Mouse (Mus musculus) left cerebral cortex, postnatal 25 days (tissue): ENCODE data around the gene Eif4g1. TPM values are rescaled to one million over a fixed set of nuclear protein-coding genes. Genes with fewer than 3 reads are reported as not detected.

Source experiments
- DNase-seq, 2 experiments: peaks; one replicate each; pipeline ENCODE4 v3.0.0; 2022; ENCODE audit warnings: low spot score in 2 of 2, mixed read lengths in 1 of 2
- intact Hi-C: fragments of 180-260 bp; cut with DNase I; formaldehyde crosslinking; loops from one replicate; pipeline ENCODE4 v1.15.1; 2025
- total RNA-seq, 2 experiments: library from RNA; stranded (reverse); gene quantifications; 2 replicates each; pipeline ENCODE4 v1.2.3; 2021

Gene Eif4g1
- total RNA-seq, 2 experiments from 2014 or later = 279 to 287 TPM

- intact Hi-C loops = no loop called here
- no peak for DNase-seq
Measured at GRCm38 (mm10) chr16:20701729-20702521, 33.8 kb downstream of the Eif4g1 start.

- DNase-seq = peak in 1 of 2 experiments; percentile 79
- intact Hi-C loops = no loop called here
Measured at GRCm38 (mm10) chr16:20702522-20702893, 34.4 kb downstream of the Eif4g1 start.

- no peak for DNase-seq
- intact Hi-C loops = no loop called here
Measured at GRCm38 (mm10) chr16:20703071-20703470, 35.0 kb downstream of the Eif4g1 start.

GRCm38 (mm10) chr16:20703699-20704400 is 35.7 kb downstream of the Eif4g1 start:
- DNase-seq = no peak
- intact Hi-C loops = no loop called here

GRCm38 (mm10) chr16:20705786-20706185 is 37.7 kb downstream of the Eif4g1 start:
- DNase-seq = no peak
- intact Hi-C loops = no loop called here

GRCm38 (mm10) chr16:20706407-20707055 is 38.4 kb downstream of the Eif4g1 start:
- no peak for DNase-seq

GRCm38 (mm10) chr16:20708220-20708938 is 40.3 kb downstream of the Eif4g1 start:
- intact Hi-C loops = no loop called here
- DNase-seq = no peak

More at GRCm38 (mm10) chr16:20706407-20707055, 38.4 kb downstream of the Eif4g1 start:
- intact Hi-C loops = no loop called here

GRCm38 (mm10) chr16:20708939-20709734 is 41.0 kb downstream of the Eif4g1 start:
- intact Hi-C loops = no loop called here
- no peak for DNase-seq

GRCm38 (mm10) chr16:20710370-20710769 is 42.3 kb downstream of the Eif4g1 start:
- no peak for DNase-seq
- intact Hi-C loops = no loop called here

- intact Hi-C loops = no loop called here
Measured at GRCm38 (mm10) chr16:20710810-20711209, 42.7 kb downstream of the Eif4g1 start.

GRCm38 (mm10) chr16:20712190-20712589 is 44.1 kb downstream of the Eif4g1 start:
- no peak for DNase-seq
- intact Hi-C loops = no loop called here

More at GRCm38 (mm10) chr16:20710810-20711209, 42.7 kb downstream of the Eif4g1 start:
- DNase-seq = no peak

- DNase-seq = no peak
- intact Hi-C loops = no loop called here
Measured at GRCm38 (mm10) chr16:20712889-20713288, 44.8 kb downstream of the Eif4g1 start.

- no peak for DNase-seq
- intact Hi-C loops = loop anchor here (5.0 kb wide), 1 partner anchor 108 kb away; no protein-coding TSS in a partner anchor
Measured at GRCm38 (mm10) chr16:20714307-20715080, 46.4 kb downstream of the Eif4g1 start.

- DNase-seq = no peak
- intact Hi-C loops = loop anchor here (5.0 kb wide), 1 partner anchor 107 kb away; no protein-coding TSS in a partner anchor
Measured at GRCm38 (mm10) chr16:20715161-20715560, 47.0 kb downstream of the Eif4g1 start.

GRCm38 (mm10) chr16:20715566-20715965 is 47.5 kb downstream of the Eif4g1 start:
- intact Hi-C loops = loop anchor here (5.0 kb wide), 1 partner anchor 107 kb away; no protein-coding TSS in a partner anchor
- DNase-seq = no peak

GRCm38 (mm10) chr16:20715976-20716840 is 48.1 kb downstream of the Eif4g1 start:
- intact Hi-C loops = loop anchor here (2.0 to 5.0 kb wide), 6 partner anchors 17 to 453 kb away; partner anchors contain the start of gene Chrd
- peak; percentile 82 to 86 for DNase-seq

- no peak for DNase-seq
- intact Hi-C loops = loop anchor here (1.0 to 5.0 kb wide), 7 partner anchors 16 to 475 kb away; partner anchors contain the start of gene Chrd
Measured at GRCm38 (mm10) chr16:20716841-20717180, 48.7 kb downstream of the Eif4g1 start.
